Mouse (Mus musculus) thymus, adult 2 months (tissue): ENCODE measurements around the gene Ptdss2.

Source experiments
- CTCF ChIP-seq: fragments of 200-500 bp; IDR thresholded peaks from 2 replicates; pipeline ENCODE4 v1.5.1; 2012; ENCODE audit warnings: mild to moderate bottlenecking, control low read depth, low read length, moderate library complexity, borderline replicate concordance; ENCODE audit not compliant: control insufficient read depth, poor library complexity, insufficient read depth; ENCODE audit errors: extremely low read depth
- POLR2A ChIP-seq: fragments of 200-500 bp; IDR thresholded peaks from 2 replicates; pipeline ENCODE4 v1.6.1; 2012; ENCODE audit warnings: mild to moderate bottlenecking, low read length, control low read depth, moderate library complexity; ENCODE audit not compliant: control insufficient read depth, poor library complexity, insufficient read depth; ENCODE audit errors: extremely low read depth

- TF ChIP-seq POLR2A (peak; percentile 67), CTCF (peak; percentile 60; the same call in 1 of the 2 replicates)
Observed at GRCm38 (mm10) chr7:141172116-141173006, 50.2 kb downstream of the Ptdss2 start, which contains the start of gene Rnh1.
